Mouse (Mus musculus) kidney, adult 2 months (tissue): ENCODE results near the gene Gipc1. TPM values are rescaled to one million over a fixed set of nuclear protein-coding genes. Genes with fewer than 3 reads are reported as not detected.

Source experiments
- DNase-seq: peaks from one replicate; pipeline ENCODE4 v3.0.0; 2021
- H3K27ac ChIP-seq: fragments of 200-500 bp; 2 replicates; pipeline ENCODE4 v1.5.1; 2012; ENCODE audit warnings: low read depth, low read length, control low read depth, inconsistent platforms; ENCODE audit not compliant: insufficient read depth
- H3K27me3 ChIP-seq: fragments of 200-500 bp; replicated peaks from 2 replicates; pipeline ENCODE4 v1.6.1; 2012; ENCODE audit warnings: mild to moderate bottlenecking, moderate library complexity, low read length, inconsistent platforms; ENCODE audit not compliant: control insufficient read depth, insufficient read depth
- H3K36me3 ChIP-seq: fragments of 200-500 bp; 2 replicates; pipeline ENCODE4 v1.6.1; 2012; ENCODE audit warnings: mild to moderate bottlenecking, moderate library complexity, low read length, inconsistent platforms; ENCODE audit not compliant: control insufficient read depth, insufficient read depth
- H3K4me1 ChIP-seq: fragments of 200-500 bp; 2 replicates; pipeline ENCODE4 v1.6.1; 2011; ENCODE audit warnings: low read length; ENCODE audit not compliant: control insufficient read depth, insufficient read depth
- H3K4me3 ChIP-seq: fragments of 200-500 bp; 2 replicates; pipeline ENCODE4 v1.5.1; 2011; ENCODE audit warnings: mild to moderate bottlenecking, low read depth, low read length, control low read depth; ENCODE audit not compliant: insufficient read depth
- CTCF ChIP-seq: fragments of 200-500 bp; conservative IDR thresholded peaks from 2 replicates; pipeline ENCODE4 v1.5.1; 2011; ENCODE audit warnings: low read depth, mild to moderate bottlenecking, control low read depth, low read length, moderate library complexity, mixed read lengths; ENCODE audit not compliant: insufficient read depth, insufficient read length
- POLR2A ChIP-seq: fragments of 200-500 bp; IDR thresholded peaks from one replicate; pipeline ENCODE4 v1.6.1; 2011; ENCODE audit warnings: low read depth, low read length, control low read depth
- WGBS: fragments of 180-500 bp; shearing (Covaris S2); methylation state at CpG from one replicate; pipeline ENCODE4 v1.1.7; 2018; 5-methylcytosine and 5-hydroxymethylcytosine counted together
- polyA plus RNA-seq: library from polyadenylated mRNA; depleted of rRNA; stranded (reverse); fragments of >200 nt; gene quantifications from 2 replicates; pipeline ENCODE4 v1.2.3, GENCODE M21; 2012

The Gipc1 gene
- polyA plus RNA-seq, 1 experiment, result 57.6 TPM

- 98% methylated on average over 4 of the region's 4 CpGs for WGBS
- TF ChIP-seq POLR2A (no peak), CTCF (no peak)
- Histone ChIP-seq H3K4me1 (peaks cover 4% of the 10 kb centered on the region; the same call in 1 of the 2 replicates), H3K4me3 (no peak overlapping the region), H3K27me3 (no peaks in the 10 kb centered on the region), H3K27ac (no peak overlapping the region), H3K36me3 (no peaks in the 10 kb centered on the region)
- DNase-seq, result no peak
These were observed 4.4 kb upstream of the Gipc1 start for GRCm38 (mm10) chr8:83648031-83648430.

GRCm38 (mm10) chr8:83649699-83650098, 2.8 kb upstream of the Gipc1 start:
- WGBS, result 86% methylated on average over 6 of the region's 6 CpGs
- Histone ChIP-seq H3K4me3 (no peak overlapping the region), H3K4me1 (peaks cover 4% of the 10 kb centered on the region; the same call in 1 of the 2 replicates), H3K27me3 (no peaks in the 10 kb centered on the region), H3K36me3 (no peaks in the 10 kb centered on the region), H3K27ac (no peak overlapping the region)
- no peak for DNase-seq
- TF ChIP-seq CTCF (no peak), POLR2A (no peak)

- H3K27me3 ChIP-seq, result no peaks in the 10 kb centered on the region
- peaks cover 4% of the 10 kb centered on the region; the same call in 1 of the 2 replicates for H3K4me1 ChIP-seq
- H3K4me3 ChIP-seq, result peak overlapping the region; percentile 83
- 1% methylated on average over 46 of the region's 46 CpGs for WGBS
- no peaks in the 10 kb centered on the region for H3K36me3 ChIP-seq
- H3K27ac ChIP-seq, result peak overlapping the region; percentile 79
- DNase-seq, result peak; percentile 43
- no peak for TF ChIP-seq CTCF
- TF ChIP-seq POLR2A, result no peak
These were observed 526 bp downstream of the Gipc1 start for GRCm38 (mm10) chr8:83652744-83653661.

GRCm38 (mm10) chr8:83653662-83654017, 1.2 kb downstream of the Gipc1 start:
- H3K36me3 ChIP-seq, result no peaks in the 10 kb centered on the region
- H3K27ac ChIP-seq, result 0 out of 2 replicates have a peak overlapping the region, but pooled peaks have one; percentile 79

GRCm38 (mm10) chr8:83654725-83655124, 2.2 kb downstream of the Gipc1 start:
- TF ChIP-seq CTCF (no peak), POLR2A (no peak)
- Histone ChIP-seq H3K4me1 (peaks cover 4% of the 10 kb centered on the region; the same call in 1 of the 2 replicates), H3K36me3 (no peaks in the 10 kb centered on the region), H3K4me3 (no peak overlapping the region), H3K27me3 (no peaks in the 10 kb centered on the region), H3K27ac (no peak overlapping the region)
- DNase-seq, result no peak
- whole genome bisulfite sequencing, result 90% methylated on average over 6 of the region's 6 CpGs

More at GRCm38 (mm10) chr8:83653662-83654017, 1.2 kb downstream of the Gipc1 start:
- no peak for TF ChIP-seq POLR2A
- TF ChIP-seq CTCF, result no peak
- WGBS, result 26% methylated on average over 10 of the region's 10 CpGs
- DNase-seq, result no peak
- H3K27me3 ChIP-seq, result no peaks in the 10 kb centered on the region
- peaks cover 4% of the 10 kb centered on the region; the same call in 1 of the 2 replicates for H3K4me1 ChIP-seq
- peak overlapping the region; percentile 83 for H3K4me3 ChIP-seq

- Histone ChIP-seq H3K27me3 (no peaks in the 10 kb centered on the region), H3K4me1 (peaks cover 4% of the 10 kb centered on the region; the same call in 1 of the 2 replicates), H3K36me3 (no peaks in the 10 kb centered on the region), H3K4me3 (no peak overlapping the region), H3K27ac (no peak overlapping the region)
- TF ChIP-seq POLR2A, result no peak
- no peak for TF ChIP-seq CTCF
- 83% methylated on average over 9 of the region's 9 CpGs for WGBS
- DNase-seq, result no peak
These were observed 3.6 kb downstream of the Gipc1 start for GRCm38 (mm10) chr8:83656043-83656442.

- Histone ChIP-seq H3K4me1 (peaks cover 3% of the 10 kb centered on the region; the same call in 1 of the 2 replicates), H3K27me3 (no peaks in the 10 kb centered on the region), H3K4me3 (no peak overlapping the region), H3K36me3 (no peaks in the 10 kb centered on the region), H3K27ac (peak overlapping the region; percentile 33; the same call in 1 of the 2 replicates)
- peak; percentile 47 for DNase-seq
- 76% methylated on average over 13 of the region's 13 CpGs for WGBS
- no peak for TF ChIP-seq POLR2A
- no peak for TF ChIP-seq CTCF
These were observed 4.2 kb downstream of the Gipc1 start for GRCm38 (mm10) chr8:83656484-83657246.
